24 mouse cellular contexts compared by ENCODE assay signal in genomic region chr10:16001246-16001645, GRCm38 (mm10).
DNase-seq lines count a peak whose midpoint lies in the region; TF ChIP-seq lines count a peak whose summit lies in the region.
"Had no signal": no experiment of that assay in that cellular context is flagged by ENCODE, and none has a peak within 500 bp of the region (broad histone marks: within the 10 kb centered on the region; RNA-seq: fewer than 3 reads in every experiment).

No protein-coding gene starts in this region.

- H3K27ac ChIP-seq in thymus, adult 2 months (ENCODE audit: control insufficient read depth, insufficient read depth, low read length) = no peak overlapping the region
- H3K27ac ChIP-seq: forebrain, embryonic 10.5 days; gastrocnemius, adult 2 months; heart, embryonic 15.5 days; hindbrain, embryonic 10.5 days; hindbrain, embryonic 13.5 days; intestine, embryonic 15.5 days had no signal

- no peaks in the 10 kb centered on the region for H3K36me3 ChIP-seq in thymus, adult 2 months (ENCODE audit: control insufficient read depth, insufficient read depth, low read length)
- H3K36me3 ChIP-seq: forebrain, embryonic 10.5 days; heart, embryonic 12.5 days; heart, embryonic 15.5 days; hindbrain, embryonic 10.5 days; hindbrain, embryonic 13.5 days; intestine, embryonic 15.5 days had no signal

- H3K27me3 ChIP-seq in thymus, adult 2 months (ENCODE audit: control insufficient read depth, insufficient read depth, low read length) = no peaks in the 10 kb centered on the region
- H3K27me3 ChIP-seq: heart, embryonic 12.5 days; heart, embryonic 15.5 days; hindbrain, embryonic 13.5 days; intestine, embryonic 15.5 days had no signal

- WGBS in thymus, adult 2 months = 96% methylated on average over 2 of the region's 2 CpGs

- no peak for TF ChIP-seq POLR2A in thymus, adult 2 months (IDR thresholded peaks at IDR 0.05; ENCODE audit: control insufficient read depth, extremely low read depth, insufficient read depth, low read length, poor library complexity)

- H3K4me1 ChIP-seq in thymus, adult 2 months (replicated peaks; ENCODE audit: control insufficient read depth, insufficient read depth, low read length) = no peaks in the 10 kb centered on the region
- H3K4me1 ChIP-seq: forebrain, embryonic 10.5 days; heart, embryonic 12.5 days; heart, embryonic 15.5 days; hindbrain, embryonic 10.5 days; hindbrain, embryonic 13.5 days; intestine, embryonic 15.5 days had no signal

- no peak overlapping the region for H3K4me3 ChIP-seq in thymus, adult 2 months (ENCODE audit: control insufficient read depth, insufficient read depth, low read length)
- H3K4me3 ChIP-seq: forebrain, embryonic 10.5 days; gastrocnemius, adult 2 months; heart, embryonic 12.5 days; heart, embryonic 15.5 days; hindbrain, embryonic 10.5 days; hindbrain, embryonic 13.5 days; intestine, embryonic 15.5 days had no signal

- DNase-seq in cerebellum, adult 18-20 months = peak; percentile 3 to 8
- DNase-seq in cerebellum, adult 11 months = no peak
- peak; percentile 37 to 48 for DNase-seq in cerebellum, postnatal 14 days
- DNase-seq in cerebellum, adult 11-12 months = no peak
- peak; percentile 31 for DNase-seq in adipocyte (ENCODE audit: low spot score)
- peak; percentile 8 to 44 for DNase-seq in cerebellum, postnatal 25 days
- no peak for DNase-seq in spleen, postnatal 10 days (ENCODE audit: low spot score in 2 of 2)
- no peak for DNase-seq in thymus, adult 2 months
- DNase-seq: adrenal gland, adult 2 months; adrenal gland, postnatal 25 days; forebrain, postnatal 0 days; gastrocnemius, adult 2 months; gastrocnemius, postnatal 14 days; heart, adult 18-20 months; heart, postnatal 10 days; heart, postnatal 36 days; kidney, adult 11 months; kidney, adult 8-10 months had no signal

- TF ChIP-seq CTCF in thymus, adult 2 months (IDR thresholded peaks at IDR 0.05; ENCODE audit: borderline replicate concordance, control insufficient read depth, extremely low read depth, insufficient read depth, low read length, poor library complexity) = no peak

Comparison
In these comparisons a context has a peak if more than half of its experiments do, and no peak if none do; other contexts are left out.
1. DNase-seq: peak in cerebellum, adult 18-20 months (2 of 2), cerebellum, postnatal 14 days (2 of 2), adipocyte (single experiment) and cerebellum, postnatal 25 days (2 of 2); none in cerebellum, adult 11 months (single experiment), cerebellum, adult 11-12 months (single experiment), spleen, postnatal 10 days (0 of 2) and thymus, adult 2 months (single experiment).